Mouse (Mus musculus) erythroblast, embryonic 14.5 days (primary cell): ENCODE data around the gene Gm10842.

Experiments
- GATA1 ChIP-seq: IDR thresholded peaks from 2 replicates; pipeline ENCODE4 v1.6.1; 2012; ENCODE audit warnings: low read length, inconsistent platforms, mixed read lengths
- TAL1 ChIP-seq: IDR thresholded peaks from 3 replicates; pipeline ENCODE4 v1.6.1; 2012; ENCODE audit warnings: low read length, inconsistent platforms, mixed read lengths

GRCm38 (mm10) chr11:105123986-105124385, 22.7 kb upstream of the Gm10842 start:
- TF ChIP-seq TAL1 (no peak), GATA1 (no peak)
